Mouse (Mus musculus) kidney, postnatal 25 days (tissue): Measurements from ENCODE around the gene Cx3cr1.
"Not testable (repeated sequence)": the region's sequence is repeated elsewhere in the genome, so short reads cannot be mapped to it uniquely, and the experiment has no call there.

Experiments used
- DNase-seq, 2 experiments: peaks; one replicate each; pipeline ENCODE4 v3.0.0; 2021; ENCODE audit warnings: mixed read lengths in 2 of 2

Gene Cx3cr1

GRCm38 (mm10) chr9:120069779-120070178 is at the start of gene Cx3cr1:
TSS of gene Cx3cr1 (minus strand) at chr9:120069879.
- no peak for DNase-seq

- no peak for DNase-seq
Measured at GRCm38 (mm10) chr9:120118212-120118611, 48.5 kb upstream of the Cx3cr1 start.

GRCm38 (mm10) chr9:120116184-120116624 is 46.5 kb upstream of the Cx3cr1 start:
- DNase-seq, result no peak

- DNase-seq, result no peak
Measured at GRCm38 (mm10) chr9:120115580-120115979, 45.9 kb upstream of the Cx3cr1 start.

GRCm38 (mm10) chr9:120114789-120115151 is 45.1 kb upstream of the Cx3cr1 start:
- no peak for DNase-seq

GRCm38 (mm10) chr9:120114051-120114788 is 44.5 kb upstream of the Cx3cr1 start:
- DNase-seq, result no peak

GRCm38 (mm10) chr9:120113456-120113855 is 43.8 kb upstream of the Cx3cr1 start:
- DNase-seq, result peak in 1 of 2 experiments; percentile 47

GRCm38 (mm10) chr9:120112472-120112871 is 42.8 kb upstream of the Cx3cr1 start:
- DNase-seq, result no peak

GRCm38 (mm10) chr9:120111156-120111945 is 41.7 kb upstream of the Cx3cr1 start:
- no peak for DNase-seq

GRCm38 (mm10) chr9:120110211-120111018 is 40.7 kb upstream of the Cx3cr1 start, which contains the start of gene Slc25a38:
TSS of gene Slc25a38 (plus strand) at chr9:120110374.
- DNase-seq, result peak; percentile 98

- not testable (repeated sequence) for DNase-seq
Measured at GRCm38 (mm10) chr9:120108953-120109352, 39.3 kb upstream of the Cx3cr1 start.

- no peak for DNase-seq
Measured at GRCm38 (mm10) chr9:120101165-120101564, 31.5 kb upstream of the Cx3cr1 start.

- no peak for DNase-seq
Measured at GRCm38 (mm10) chr9:120099304-120099703, 29.6 kb upstream of the Cx3cr1 start.

GRCm38 (mm10) chr9:120098682-120099081 is 29.0 kb upstream of the Cx3cr1 start:
- DNase-seq, result peak; percentile 53 to 78

GRCm38 (mm10) chr9:120095886-120096285 is 26.2 kb upstream of the Cx3cr1 start:
- DNase-seq, result no peak

- no peak for DNase-seq
Measured at GRCm38 (mm10) chr9:120093701-120094100, 24.0 kb upstream of the Cx3cr1 start.

- DNase-seq, result no peak
Measured at GRCm38 (mm10) chr9:120091696-120092238, 22.1 kb upstream of the Cx3cr1 start, which contains the start of gene Ccr8. TSS of gene Ccr8 (plus strand) at chr9:120092114.

GRCm38 (mm10) chr9:120091086-120091485 is 21.4 kb upstream of the Cx3cr1 start:
- no peak for DNase-seq

- no peak for DNase-seq
Measured at GRCm38 (mm10) chr9:120089125-120089524, 19.4 kb upstream of the Cx3cr1 start.

GRCm38 (mm10) chr9:120084406-120084805 is 14.7 kb upstream of the Cx3cr1 start:
- no peak for DNase-seq

GRCm38 (mm10) chr9:120083158-120083894 is 13.6 kb upstream of the Cx3cr1 start:
- DNase-seq, result no peak

- DNase-seq, result no peak
Measured at GRCm38 (mm10) chr9:120082691-120083090, 13.0 kb upstream of the Cx3cr1 start.
